Mouse (Mus musculus) mesoderm, embryonic 11.5 days (tissue): Measurements from ENCODE around the gene Tyro3.

Experiments
- DNase-seq: peaks from one replicate; pipeline ENCODE4 v3.0.0-alpha.2; 2012; ENCODE audit warnings: low read depth, low spot score

Gene Tyro3

GRCm38 (mm10) chr2:119804275-119804628, 6.7 kb downstream of the Tyro3 start:
- DNase-seq: no peak

GRCm38 (mm10) chr2:119804776-119805175, 7.2 kb downstream of the Tyro3 start:
- no peak for DNase-seq

GRCm38 (mm10) chr2:119805536-119805935, 8.0 kb downstream of the Tyro3 start:
- DNase-seq: no peak

- DNase-seq: no peak
These were observed 10.9 kb downstream of the Tyro3 start for GRCm38 (mm10) chr2:119808438-119808837.

GRCm38 (mm10) chr2:119808881-119809280, 11.3 kb downstream of the Tyro3 start:
- no peak for DNase-seq

GRCm38 (mm10) chr2:119810890-119811289, 13.4 kb downstream of the Tyro3 start:
- no peak for DNase-seq

- no peak for DNase-seq
These were observed 14.1 kb downstream of the Tyro3 start for GRCm38 (mm10) chr2:119811490-119812146.

- DNase-seq: no peak
These were observed 16.9 kb downstream of the Tyro3 start for GRCm38 (mm10) chr2:119814376-119814933.

- no peak for DNase-seq
These were observed 19.1 kb downstream of the Tyro3 start for GRCm38 (mm10) chr2:119816611-119817010.

- DNase-seq: no peak
These were observed 19.5 kb downstream of the Tyro3 start for GRCm38 (mm10) chr2:119817047-119817446.

GRCm38 (mm10) chr2:119818668-119819272, 21.2 kb downstream of the Tyro3 start:
- no peak for DNase-seq

GRCm38 (mm10) chr2:119821136-119821535, 23.6 kb downstream of the Tyro3 start:
- no peak for DNase-seq

GRCm38 (mm10) chr2:119830579-119830978, 33.0 kb downstream of the Tyro3 start:
- DNase-seq: no peak

- DNase-seq: no peak
These were observed 36.7 kb downstream of the Tyro3 start for GRCm38 (mm10) chr2:119834231-119834630.

- no peak for DNase-seq
These were observed 40.1 kb downstream of the Tyro3 start for GRCm38 (mm10) chr2:119837616-119838015.

- no peak for DNase-seq
These were observed 41.0 kb downstream of the Tyro3 start for GRCm38 (mm10) chr2:119838363-119839156.

GRCm38 (mm10) chr2:119840008-119840407, 42.5 kb downstream of the Tyro3 start:
- no peak for DNase-seq

- DNase-seq: no peak
These were observed 44.5 kb downstream of the Tyro3 start for GRCm38 (mm10) chr2:119842000-119842399.

- no peak for DNase-seq
These were observed 46.0 kb downstream of the Tyro3 start for GRCm38 (mm10) chr2:119843526-119843925.

- DNase-seq: no peak
These were observed 48.5 kb downstream of the Tyro3 start for GRCm38 (mm10) chr2:119845882-119846546.

- DNase-seq: no peak
These were observed 49.4 kb downstream of the Tyro3 start for GRCm38 (mm10) chr2:119846929-119847328.

- DNase-seq: no peak
These were observed 56.3 kb downstream of the Tyro3 start for GRCm38 (mm10) chr2:119853811-119854210.
